Mouse (Mus musculus): ENCODE data around the gene Blvra.

DNA sequence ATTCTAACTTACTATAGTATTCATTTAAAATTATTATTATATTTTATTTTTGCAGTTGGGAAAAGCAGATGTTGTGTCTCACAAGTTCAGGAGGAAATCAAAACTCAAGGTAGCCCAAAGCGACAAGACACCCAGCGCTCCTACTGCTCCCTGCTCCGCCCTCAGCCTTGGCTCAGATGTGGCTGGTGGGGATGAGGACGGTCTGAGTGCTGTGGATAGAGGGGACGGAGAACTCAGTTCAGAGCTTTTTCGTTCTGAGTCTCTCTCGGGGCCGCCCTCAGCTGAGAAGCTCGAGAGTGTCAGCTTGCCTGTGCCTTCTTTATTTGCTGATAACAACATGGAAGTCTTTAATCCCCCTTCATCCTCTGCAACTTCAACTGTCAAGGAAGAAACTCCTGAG is 9.0 kb upstream of the Blvra start:
- TF ChIP-seq CTCF (IDR thresholded peaks at IDR 0.05; ENCODE audit: insufficient read depth, low read depth, low read length) (no peak), POLR2A (IDR thresholded peaks at IDR 0.05; ENCODE audit: insufficient read depth, low read depth, low read length) (no peak)

Measured in olfactory bulb, adult 2 months (tissue).